Mouse (Mus musculus): ENCODE results near the gene Ada. TPM values are rescaled to one million over a fixed set of nuclear protein-coding genes. Genes with fewer than 3 reads are reported as not detected.

Ada gene
- polyA plus RNA-seq, 1 experiment from 2014 or later = 9.0 TPM

DNA sequence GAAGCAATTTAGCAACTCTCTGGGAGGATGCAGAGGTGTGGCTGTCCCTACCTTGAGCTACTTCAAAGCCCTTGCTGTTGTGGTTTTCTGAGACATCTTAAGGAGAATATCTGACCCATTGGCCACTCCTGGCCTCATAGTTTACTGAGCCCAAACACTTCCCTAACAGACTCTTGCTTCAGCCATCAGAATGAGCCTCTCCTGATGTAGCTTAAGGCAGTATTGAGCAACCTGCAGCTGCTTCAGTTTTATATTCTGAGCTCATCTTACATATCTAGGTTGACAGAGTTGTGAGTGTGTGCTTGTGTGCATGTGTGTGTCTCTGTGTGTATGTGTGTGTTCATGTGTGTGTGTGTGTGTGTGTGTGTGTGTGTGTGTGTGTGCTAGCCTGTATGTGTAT, 16.2 kb upstream of the Ada start:
- H3K4me1 ChIP-seq = no peaks in the 10 kb centered on the region
- no peak overlapping the region for H3K27ac ChIP-seq
- no peaks in the 10 kb centered on the region for H3K9me3 ChIP-seq
- ATAC-seq (ENCODE audit: insufficient number of reproducible peaks, low FRiP score, low TSS enrichment, low read depth) = no peak
- no peaks in the 10 kb centered on the region for H3K36me3 ChIP-seq
- no peak overlapping the region for H3K9ac ChIP-seq
- H3K4me2 ChIP-seq = no peak overlapping the region
- H3K4me3 ChIP-seq = no peak overlapping the region
- no peaks in the 10 kb centered on the region for H3K27me3 ChIP-seq

DNA sequence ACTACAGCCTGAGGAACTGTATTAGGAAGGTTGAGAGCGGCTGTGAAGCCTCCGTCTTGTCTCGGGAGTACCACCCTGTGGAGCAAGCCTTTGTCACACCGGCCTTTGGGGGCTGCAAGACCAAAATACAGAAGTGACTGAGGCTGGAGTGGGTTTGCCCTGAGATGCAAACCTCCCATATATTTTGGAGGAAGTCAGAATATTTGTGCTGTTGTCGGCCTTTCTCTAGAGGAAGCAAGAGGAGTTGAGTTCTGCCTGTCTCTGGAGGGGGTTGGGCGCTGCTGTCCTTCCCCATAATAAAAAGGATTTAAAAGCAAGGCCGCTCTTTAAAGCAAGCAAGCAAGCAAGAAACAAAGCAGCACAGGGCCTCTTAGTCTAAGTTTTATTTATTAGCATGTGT, 11.4 kb upstream of the Ada start:
- 77% methylated on average over 7 of the region's 7 CpGs for WGBS
- Histone ChIP-seq H3K36me3 (no peaks in the 10 kb centered on the region), H3K4me2 (no peak overlapping the region), H3K27ac (no peak overlapping the region), H3K27me3 (no peaks in the 10 kb centered on the region), H3K4me3 (no peak overlapping the region), H3K9me3 (no peaks in the 10 kb centered on the region), H3K4me1 (peaks cover 10% of the 10 kb centered on the region), H3K9ac (no peak overlapping the region)
- ATAC-seq (ENCODE audit: insufficient number of reproducible peaks, low FRiP score, low TSS enrichment, low read depth) = no peak

DNA sequence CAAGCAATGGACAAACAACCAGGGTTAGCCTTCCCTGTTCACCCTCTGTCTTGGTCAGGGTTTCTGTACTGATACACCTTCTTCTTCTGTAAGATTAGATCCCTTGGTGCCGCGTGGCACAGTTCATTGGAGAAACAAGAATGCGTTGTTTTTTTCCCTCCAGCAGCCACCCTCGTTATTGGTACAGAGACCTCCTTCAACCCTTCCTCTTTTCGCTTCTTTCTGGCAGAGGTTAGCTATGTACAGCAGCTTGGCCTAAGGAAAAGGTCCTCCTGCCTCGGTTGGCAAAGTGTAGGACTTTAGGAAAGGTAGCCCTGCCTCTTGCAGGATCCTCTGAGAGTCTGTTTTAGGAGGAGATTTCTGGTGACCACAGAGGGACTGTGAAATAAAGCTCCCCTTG, 10.6 kb upstream of the Ada start:
- ATAC-seq (ENCODE audit: insufficient number of reproducible peaks, low FRiP score, low TSS enrichment, low read depth) = no peak

DNA sequence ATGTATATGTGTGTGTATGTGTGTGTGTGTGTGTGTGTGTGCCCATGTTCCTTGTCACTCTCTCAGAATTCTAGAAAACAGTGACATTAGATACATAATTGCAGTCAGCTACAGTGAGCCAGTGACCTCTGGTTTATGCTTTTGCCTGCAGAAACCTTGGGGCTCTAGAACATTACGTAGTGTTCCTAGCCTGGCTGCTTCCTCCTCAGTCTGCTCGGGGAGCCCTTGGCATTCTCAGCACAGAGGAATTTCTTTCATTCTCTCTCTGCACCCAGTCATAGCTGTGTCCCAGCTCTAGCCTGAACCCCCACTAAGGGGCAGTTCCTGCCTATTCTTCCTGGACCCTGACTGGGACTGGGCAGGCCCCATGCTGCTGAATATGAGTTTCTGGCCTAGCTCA, 8.1 kb upstream of the Ada start:
- Histone ChIP-seq H3K9me3 (no peaks in the 10 kb centered on the region), H3K4me1 (peaks cover 20% of the 10 kb centered on the region), H3K27ac (no peak overlapping the region), H3K27me3 (no peaks in the 10 kb centered on the region), H3K9ac (no peak overlapping the region), H3K4me2 (no peak overlapping the region), H3K36me3 (no peaks in the 10 kb centered on the region), H3K4me3 (no peak overlapping the region)
- WGBS = 49% methylated on average over 2 of the region's 2 CpGs
- ATAC-seq (ENCODE audit: insufficient number of reproducible peaks, low FRiP score, low TSS enrichment, low read depth) = no peak

More for the DNA sequence above, 10.6 kb upstream of the Ada start:
- H3K27ac ChIP-seq = no peak overlapping the region
- no peaks in the 10 kb centered on the region for H3K9me3 ChIP-seq
- no peaks in the 10 kb centered on the region for H3K27me3 ChIP-seq
- no peaks in the 10 kb centered on the region for H3K36me3 ChIP-seq
- WGBS = 82% methylated on average over 6 of the region's 6 CpGs
- no peak overlapping the region for H3K4me2 ChIP-seq
- no peak overlapping the region for H3K4me3 ChIP-seq
- no peak overlapping the region for H3K9ac ChIP-seq
- peaks cover 18% of the 10 kb centered on the region for H3K4me1 ChIP-seq

DNA sequence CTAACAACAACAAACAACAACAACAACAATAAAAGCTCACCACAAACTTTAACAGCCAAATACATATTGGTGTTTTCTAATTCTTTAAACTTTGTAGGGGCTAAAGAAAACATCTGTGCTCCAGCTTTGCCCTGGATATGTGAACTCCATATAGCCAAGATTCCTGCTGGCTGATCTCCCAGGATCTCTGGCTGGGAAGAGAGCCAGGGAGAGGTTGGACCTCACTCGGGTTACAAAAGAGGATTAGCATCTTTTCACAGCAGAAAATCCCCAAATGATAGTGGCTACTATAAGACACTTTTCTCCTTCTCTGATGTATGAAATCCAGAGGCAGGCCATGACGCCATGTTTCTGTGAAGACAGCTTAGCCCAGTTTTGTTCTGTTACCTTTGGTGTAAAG, 6.7 kb upstream of the Ada start:
- Histone ChIP-seq H3K9ac (no peak overlapping the region), H3K27me3 (no peaks in the 10 kb centered on the region), H3K27ac (peak overlapping the region; percentile 60), H3K4me1 (peaks cover 20% of the 10 kb centered on the region), H3K9me3 (no peaks in the 10 kb centered on the region), H3K4me3 (no peak overlapping the region), H3K36me3 (no peaks in the 10 kb centered on the region), H3K4me2 (no peak overlapping the region)
- peak; percentile 41; the same call in 1 of the 2 replicates for ATAC-seq (ENCODE audit: insufficient number of reproducible peaks, low FRiP score, low TSS enrichment, low read depth)
- WGBS = 38% methylated on average over 2 of the region's 2 CpGs

DNA sequence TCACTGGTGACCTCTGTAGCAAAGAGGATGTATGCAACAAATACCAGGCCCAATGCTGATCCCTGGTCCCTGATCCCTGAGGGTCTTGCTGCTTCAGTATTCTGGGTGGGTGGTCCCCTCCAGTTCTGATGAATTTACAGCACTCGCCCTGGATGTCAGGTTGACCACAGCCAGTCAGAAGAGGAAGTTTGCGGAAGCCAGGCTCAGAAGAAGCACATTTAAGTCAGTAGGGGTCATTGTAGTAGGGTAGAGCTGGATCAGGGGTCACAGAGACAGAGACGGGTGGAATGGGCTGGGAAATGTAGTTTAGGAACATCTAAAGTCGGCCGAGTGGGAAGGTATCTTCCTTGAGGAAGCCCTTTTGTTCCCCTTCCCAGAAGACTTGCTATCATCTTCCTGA, 4.2 kb upstream of the Ada start:
- no peak overlapping the region for H3K27ac ChIP-seq
- WGBS = 55% methylated on average over 5 of the region's 5 CpGs
- peaks cover 33% of the 10 kb centered on the region for H3K4me1 ChIP-seq
- no peak for ATAC-seq (ENCODE audit: insufficient number of reproducible peaks, low FRiP score, low TSS enrichment, low read depth)
- no peak overlapping the region for H3K4me2 ChIP-seq
- H3K27me3 ChIP-seq = peaks cover 4% of the 10 kb centered on the region; the same call in 1 of the 2 replicates
- no peak overlapping the region for H3K9ac ChIP-seq
- no peaks in the 10 kb centered on the region for H3K36me3 ChIP-seq
- no peaks in the 10 kb centered on the region for H3K9me3 ChIP-seq
- no peak overlapping the region for H3K4me3 ChIP-seq

DNA sequence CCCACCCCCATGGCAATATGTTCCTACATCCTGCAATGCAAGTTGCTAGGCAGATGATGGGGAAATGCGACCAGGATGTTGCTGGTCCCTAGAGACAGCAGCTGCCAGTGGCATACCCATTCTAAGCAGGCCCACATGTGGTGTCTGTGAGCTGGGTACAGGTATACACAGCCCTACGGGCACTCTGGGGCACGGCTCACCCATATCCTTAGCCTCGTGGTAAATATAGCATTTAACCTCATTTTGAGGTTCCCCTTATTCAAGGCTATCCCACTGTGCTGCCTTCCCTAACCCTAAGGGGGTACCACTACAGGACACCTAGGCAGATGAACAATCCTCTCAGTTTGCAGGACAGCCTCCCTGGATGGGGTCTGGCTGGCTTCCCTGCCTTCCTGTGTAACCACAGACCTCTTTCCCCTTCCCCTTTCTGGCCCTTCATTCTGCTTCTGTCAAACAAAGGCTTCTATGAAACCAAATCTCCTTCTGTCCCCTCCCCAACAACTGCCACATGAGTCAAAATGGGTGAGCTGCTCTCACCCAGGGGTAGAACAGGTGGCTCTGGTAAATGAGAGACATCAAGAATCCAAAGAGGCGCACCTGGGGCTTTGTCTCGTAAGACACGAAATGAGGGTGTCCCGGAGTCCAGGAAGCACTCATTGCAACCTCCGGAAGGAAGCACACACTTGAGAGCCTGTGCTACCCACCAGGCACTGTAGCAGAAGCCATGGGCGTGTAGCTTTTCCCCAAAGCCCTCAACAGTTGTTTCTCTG, 5.1 kb downstream of the Ada start:
- no peak overlapping the region for H3K4me2 ChIP-seq
- H3K27me3 ChIP-seq = peaks cover 14% of the 10 kb centered on the region; the same call in 1 of the 2 replicates
- H3K36me3 ChIP-seq = no peaks in the 10 kb centered on the region
- no peaks in the 10 kb centered on the region for H3K9me3 ChIP-seq
- H3K4me1 ChIP-seq = peaks cover 14% of the 10 kb centered on the region
- no peak for ATAC-seq (ENCODE audit: insufficient number of reproducible peaks, low FRiP score, low TSS enrichment, low read depth)
- no peak overlapping the region for H3K9ac ChIP-seq
- 73% methylated on average over 10 of the region's 10 CpGs for WGBS
- no peak overlapping the region for H3K27ac ChIP-seq
- no peak overlapping the region for H3K4me3 ChIP-seq

DNA sequence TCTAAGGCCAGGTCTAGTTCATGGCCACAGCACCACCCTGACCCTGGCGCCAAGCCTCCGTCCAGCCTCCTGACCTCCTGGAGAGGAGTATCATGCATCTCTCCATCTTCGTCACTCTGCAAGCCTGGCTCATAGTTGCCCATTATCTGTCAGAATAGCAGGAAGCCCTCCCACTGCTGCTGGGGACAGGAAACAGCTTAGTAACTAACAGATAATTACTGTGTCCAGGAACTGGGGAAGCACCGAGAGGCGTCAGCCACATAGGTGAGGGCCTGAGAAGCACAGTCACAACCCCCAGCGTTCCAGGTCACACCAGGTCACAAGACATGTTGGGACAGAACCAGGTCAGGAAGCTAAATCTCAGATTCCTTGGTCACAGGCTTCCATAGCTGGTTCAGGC, 6.7 kb downstream of the Ada start:
- ATAC-seq (ENCODE audit: insufficient number of reproducible peaks, low FRiP score, low TSS enrichment, low read depth) = no peak
- WGBS = 56% methylated on average over 6 of the region's 6 CpGs

DNA sequence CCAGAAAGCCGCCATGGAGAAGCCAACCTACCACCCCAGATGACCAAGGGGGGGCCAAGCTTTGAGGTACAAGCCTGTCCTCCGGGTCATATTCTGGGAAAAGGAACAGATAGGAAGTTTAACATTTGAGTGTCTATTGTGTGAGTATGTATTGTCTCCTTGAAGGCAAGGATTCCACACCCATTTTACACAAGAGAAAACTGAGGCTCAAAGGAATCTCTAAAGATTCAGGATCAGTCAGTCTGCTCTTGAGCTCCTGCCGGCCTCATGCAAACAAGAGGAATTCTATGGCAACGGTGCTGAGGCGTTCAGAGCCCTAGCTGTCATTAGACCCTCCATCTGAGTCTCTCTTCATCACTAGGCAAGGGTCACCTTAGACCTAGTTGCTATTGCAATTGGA, 7.4 kb downstream of the Ada start:
- WGBS = 78% methylated on average over 5 of the region's 5 CpGs
- Histone ChIP-seq H3K9ac (no peak overlapping the region), H3K4me2 (no peak overlapping the region), H3K4me1 (no peaks in the 10 kb centered on the region), H3K27ac (no peak overlapping the region), H3K36me3 (no peaks in the 10 kb centered on the region), H3K9me3 (no peaks in the 10 kb centered on the region), H3K27me3 (no peaks in the 10 kb centered on the region), H3K4me3 (no peak overlapping the region)
- ATAC-seq (ENCODE audit: insufficient number of reproducible peaks, low FRiP score, low TSS enrichment, low read depth) = no peak

More for the DNA sequence above, 6.7 kb downstream of the Ada start:
- H3K36me3 ChIP-seq = no peaks in the 10 kb centered on the region
- H3K27ac ChIP-seq = no peak overlapping the region
- no peaks in the 10 kb centered on the region for H3K9me3 ChIP-seq
- no peak overlapping the region for H3K4me3 ChIP-seq
- H3K27me3 ChIP-seq = peaks cover 2% of the 10 kb centered on the region; the same call in 1 of the 2 replicates
- H3K9ac ChIP-seq = no peak overlapping the region
- H3K4me2 ChIP-seq = no peak overlapping the region
- peaks cover 2% of the 10 kb centered on the region; the same call in 1 of the 2 replicates for H3K4me1 ChIP-seq

DNA sequence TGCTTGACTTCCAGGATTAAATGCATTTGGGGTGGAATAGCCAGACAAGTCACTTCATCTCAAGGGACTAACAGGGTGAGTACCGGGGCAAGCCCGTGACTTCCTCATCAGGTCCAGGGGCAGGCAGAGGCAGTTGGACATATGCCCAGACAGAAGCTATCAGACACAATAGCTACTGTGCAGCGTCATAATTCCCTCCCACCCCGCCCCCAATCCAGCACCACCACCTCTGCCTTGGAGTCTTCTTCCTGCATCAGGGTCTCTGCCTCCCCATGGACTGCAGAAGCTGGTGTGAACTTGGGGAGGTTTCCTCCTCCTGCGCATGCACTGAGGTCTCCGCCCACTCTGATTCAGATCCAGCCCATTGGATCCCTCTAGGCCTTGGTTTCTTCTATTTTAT, 14.1 kb downstream of the Ada start:
- peaks cover 23% of the 10 kb centered on the region for H3K36me3 ChIP-seq
- no peak overlapping the region for H3K9ac ChIP-seq
- H3K4me2 ChIP-seq = no peak overlapping the region
- no peaks in the 10 kb centered on the region for H3K4me1 ChIP-seq
- H3K27ac ChIP-seq = no peak overlapping the region
- H3K27me3 ChIP-seq = no peaks in the 10 kb centered on the region
- no peak for ATAC-seq (ENCODE audit: insufficient number of reproducible peaks, low FRiP score, low TSS enrichment, low read depth)
- 80% methylated on average over 6 of the region's 6 CpGs for WGBS
- H3K9me3 ChIP-seq = no peaks in the 10 kb centered on the region
- no peak overlapping the region for H3K4me3 ChIP-seq

DNA sequence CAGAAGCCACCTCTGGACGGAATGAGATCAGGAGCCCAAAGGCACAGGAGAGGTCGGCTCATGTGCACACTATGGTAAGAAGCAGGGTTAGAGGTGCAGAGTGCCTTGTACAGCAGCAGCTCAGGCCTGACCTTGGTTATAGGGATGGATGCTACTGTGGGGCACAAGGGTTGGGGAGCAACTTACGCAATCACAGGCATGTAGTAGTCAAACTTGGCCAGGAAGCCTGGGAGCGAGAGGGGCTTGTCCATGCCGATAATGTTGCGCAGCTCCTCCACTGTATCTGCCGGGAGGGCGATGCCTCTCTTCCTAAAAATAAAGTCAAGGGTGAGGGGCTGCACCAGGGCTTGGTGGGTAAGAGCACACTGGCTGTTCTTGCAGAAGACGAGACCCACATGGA, 14.9 kb downstream of the Ada start:
- no peak for ATAC-seq (ENCODE audit: insufficient number of reproducible peaks, low FRiP score, low TSS enrichment, low read depth)
- H3K27ac ChIP-seq = no peak overlapping the region
- no peak overlapping the region for H3K4me2 ChIP-seq
- H3K4me1 ChIP-seq = no peaks in the 10 kb centered on the region
- peaks cover 31% of the 10 kb centered on the region for H3K36me3 ChIP-seq
- no peak overlapping the region for H3K4me3 ChIP-seq
- 91% methylated on average over 9 of the region's 9 CpGs for WGBS
- no peak overlapping the region for H3K9ac ChIP-seq
- H3K27me3 ChIP-seq = no peaks in the 10 kb centered on the region
- H3K9me3 ChIP-seq = no peaks in the 10 kb centered on the region

DNA sequence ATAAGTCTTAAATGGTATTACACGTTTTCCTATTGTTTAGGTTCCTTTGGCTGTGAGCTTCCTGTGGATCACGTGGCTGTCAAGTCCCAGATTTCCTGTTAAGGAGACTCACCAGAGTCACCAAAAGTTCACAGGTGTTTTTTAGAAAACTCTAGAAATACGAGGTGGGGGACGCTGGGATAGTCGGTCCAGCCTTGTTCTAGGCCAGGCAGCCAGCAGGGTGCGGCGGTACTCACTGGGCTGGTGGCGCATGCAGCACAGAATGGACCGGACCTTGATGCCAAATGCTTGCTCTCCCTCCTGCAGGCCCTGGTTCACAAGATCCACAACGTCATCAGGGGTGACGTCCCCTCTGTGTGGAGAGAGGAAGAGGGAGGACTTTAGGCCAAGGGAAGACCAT, 18.0 kb downstream of the Ada start:
- WGBS = 87% methylated on average over 11 of the region's 11 CpGs
- Histone ChIP-seq H3K9me3 (no peaks in the 10 kb centered on the region), H3K4me1 (no peaks in the 10 kb centered on the region), H3K27ac (no peak overlapping the region), H3K4me3 (no peak overlapping the region), H3K27me3 (no peaks in the 10 kb centered on the region), H3K9ac (no peak overlapping the region), H3K36me3 (peaks cover 58% of the 10 kb centered on the region), H3K4me2 (no peak overlapping the region)
- ATAC-seq (ENCODE audit: insufficient number of reproducible peaks, low FRiP score, low TSS enrichment, low read depth) = no peak

DNA sequence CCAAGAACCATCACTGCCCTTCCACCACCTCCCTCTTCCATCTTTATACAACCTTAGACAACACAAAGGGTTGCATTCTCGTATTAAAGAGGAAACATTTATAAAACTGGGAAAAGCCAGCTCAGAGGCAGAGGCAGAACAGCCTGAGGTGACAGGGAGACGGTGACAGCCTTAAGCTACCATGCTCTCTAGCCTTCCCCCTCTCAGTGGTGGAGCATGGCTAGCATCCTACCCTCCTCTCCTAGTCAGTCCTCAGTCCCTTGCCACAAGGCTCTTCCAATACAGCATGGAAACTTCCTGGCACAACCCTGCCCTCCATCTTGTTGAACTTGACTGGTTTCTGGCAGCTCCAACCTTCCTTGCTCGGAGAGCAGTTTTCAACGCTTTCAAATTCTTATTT, 21.7 kb downstream of the Ada start:
- WGBS = 81% methylated on average over 4 of the region's 4 CpGs
- Histone ChIP-seq H3K27ac (no peak overlapping the region), H3K4me1 (no peaks in the 10 kb centered on the region), H3K27me3 (no peaks in the 10 kb centered on the region), H3K9me3 (no peaks in the 10 kb centered on the region), H3K4me2 (no peak overlapping the region), H3K36me3 (peaks cover 84% of the 10 kb centered on the region), H3K9ac (no peak overlapping the region), H3K4me3 (no peak overlapping the region)
- no peak for ATAC-seq (ENCODE audit: insufficient number of reproducible peaks, low FRiP score, low TSS enrichment, low read depth)
